In genomic region chr4:137751717-137752116, GRCm38 (mm10) we compare ENCODE assay signal across 9 mouse cellular contexts. TPM values are rescaled to one million over a fixed set of nuclear protein-coding genes. Genes with fewer than 3 reads are reported as not detected.
DNase-seq lines count a peak whose midpoint lies in the region; ATAC-seq lines count a peak whose summit lies in the region.
"Had no signal": no experiment of that assay in that cellular context is flagged by ENCODE, and none has a peak within 500 bp of the region (broad histone marks: within the 10 kb centered on the region; RNA-seq: fewer than 3 reads in every experiment).

No protein-coding gene starts in this region.

- H3K4me3 ChIP-seq in embryonic facial prominence, embryonic 14.5 days (ENCODE audit: low read depth, low read length), result no peak overlapping the region
- H3K4me3 ChIP-seq in midbrain, embryonic 14.5 days (replicated peaks; ENCODE audit: low read depth, low read length), result no peak overlapping the region
- no peak overlapping the region for H3K4me3 ChIP-seq in hindbrain, embryonic 14.5 days (replicated peaks; ENCODE audit: low read length)
- H3K4me3 ChIP-seq: midbrain, embryonic 12.5 days had no signal

- ATAC-seq in embryonic facial prominence, embryonic 14.5 days (ENCODE audit: low read depth), result peak; percentile 56; the same call in 1 of the 2 replicates
- no peak for ATAC-seq in midbrain, embryonic 14.5 days (ENCODE audit: low FRiP score, low TSS enrichment)
- ATAC-seq in hindbrain, embryonic 14.5 days (ENCODE audit: low FRiP score), result no peak

- no peak overlapping the region for H3K9ac ChIP-seq in embryonic facial prominence, embryonic 14.5 days (ENCODE audit: low read depth, low read length)
- no peak overlapping the region for H3K9ac ChIP-seq in midbrain, embryonic 14.5 days (replicated peaks; ENCODE audit: low read length)
- H3K9ac ChIP-seq in hindbrain, embryonic 14.5 days, result no peak overlapping the region
- H3K9ac ChIP-seq: midbrain, embryonic 12.5 days had no signal

- DNase-seq in left cerebral cortex, postnatal 4 days, result peak; percentile 56
- DNase-seq in left cerebral cortex, adult 8-10 months (ENCODE audit: low spot score in 2 of 2), result no peak
- peak; percentile 90 for DNase-seq in embryonic facial prominence, embryonic 14.5 days (ENCODE audit: low spot score)
- DNase-seq in kidney, postnatal 14 days, result peak; percentile 84
- peak; percentile 46 to 58 for DNase-seq in lung, postnatal 4 days
- no peak for DNase-seq in midbrain, embryonic 14.5 days
- no peak for DNase-seq in hindbrain, embryonic 14.5 days (ENCODE audit: low spot score)
- DNase-seq: gastrocnemius, postnatal 25 days had no signal

- no peaks in the 10 kb centered on the region for H3K27me3 ChIP-seq in embryonic facial prominence, embryonic 14.5 days (replicated peaks; ENCODE audit: control insufficient read depth, insufficient read depth, low read length)
- no peaks in the 10 kb centered on the region for H3K27me3 ChIP-seq in midbrain, embryonic 14.5 days (ENCODE audit: control insufficient read depth, insufficient read depth, low read length)
- no peaks in the 10 kb centered on the region for H3K27me3 ChIP-seq in hindbrain, embryonic 14.5 days (ENCODE audit: control insufficient read depth, insufficient read depth, low read length)
- H3K27me3 ChIP-seq: midbrain, embryonic 12.5 days had no signal

- H3K4me2 ChIP-seq in embryonic facial prominence, embryonic 14.5 days (ENCODE audit: low read depth, low read length), result no peak overlapping the region
- H3K4me2 ChIP-seq in midbrain, embryonic 14.5 days (ENCODE audit: low read length), result no peak overlapping the region
- no peak overlapping the region for H3K4me2 ChIP-seq in hindbrain, embryonic 14.5 days (replicated peaks)
- H3K4me2 ChIP-seq: midbrain, embryonic 12.5 days had no signal

- no peak overlapping the region; the same call in 1 of the 2 replicates for H3K27ac ChIP-seq in embryonic facial prominence, embryonic 14.5 days (replicated peaks; ENCODE audit: low read depth, low read length)
- no peak overlapping the region for H3K27ac ChIP-seq in midbrain, embryonic 14.5 days (replicated peaks; ENCODE audit: low read depth, low read length)
- H3K27ac ChIP-seq in hindbrain, embryonic 14.5 days, result no peak overlapping the region
- H3K27ac ChIP-seq: midbrain, embryonic 12.5 days had no signal

- intact Hi-C loops in left cerebral cortex, postnatal 4 days (cut with DNase I), result no loop called here

- no peaks in the 10 kb centered on the region for H3K36me3 ChIP-seq in embryonic facial prominence, embryonic 14.5 days (ENCODE audit: control insufficient read depth, insufficient read depth, low read length)
- H3K36me3 ChIP-seq in midbrain, embryonic 14.5 days (ENCODE audit: control insufficient read depth, insufficient read depth, low read length), result no peaks in the 10 kb centered on the region
- no peaks in the 10 kb centered on the region for H3K36me3 ChIP-seq in hindbrain, embryonic 14.5 days (replicated peaks; ENCODE audit: control insufficient read depth, insufficient read depth)
- H3K36me3 ChIP-seq: midbrain, embryonic 12.5 days had no signal

- WGBS in embryonic facial prominence, embryonic 14.5 days, result 29% methylated on average over 9 of the region's 9 CpGs
- WGBS in midbrain, embryonic 14.5 days, result 82% methylated on average over 9 of the region's 9 CpGs
- WGBS in hindbrain, embryonic 14.5 days, result 73% methylated on average over 9 of the region's 9 CpGs

- H3K4me1 ChIP-seq in embryonic facial prominence, embryonic 14.5 days (ENCODE audit: control insufficient read depth, insufficient read depth, low read length), result peaks cover 14% of the 10 kb centered on the region
- peaks cover 8% of the 10 kb centered on the region; the same call in 1 of the 2 replicates for H3K4me1 ChIP-seq in midbrain, embryonic 14.5 days (ENCODE audit: control insufficient read depth, insufficient read depth, low read length)
- H3K4me1 ChIP-seq in hindbrain, embryonic 14.5 days (replicated peaks; ENCODE audit: control insufficient read depth, insufficient read depth, low read length), result no peaks in the 10 kb centered on the region
- H3K4me1 ChIP-seq: midbrain, embryonic 12.5 days had no signal

- no peaks in the 10 kb centered on the region for H3K9me3 ChIP-seq in embryonic facial prominence, embryonic 14.5 days (ENCODE audit: control insufficient read depth, low read length)
- H3K9me3 ChIP-seq in midbrain, embryonic 14.5 days (ENCODE audit: control insufficient read depth, low read length), result no peaks in the 10 kb centered on the region
- H3K9me3 ChIP-seq in hindbrain, embryonic 14.5 days (ENCODE audit: control insufficient read depth, low read length), result no peaks in the 10 kb centered on the region
- H3K9me3 ChIP-seq: midbrain, embryonic 12.5 days had no signal

RNA-seq across cellular contexts. Expression of gene Alpl, which starts 44.5 kb away (rescaled TPM):
- total RNA-seq in left cerebral cortex, postnatal 4 days (2021), result 1 to 10 TPM; 6.6 to 9.3 TPM
- 10 to 100 TPM in 3 of 4 experiments, 1 to 10 TPM in 1; 7.6 to 12.8 (median 11.6) TPM for total RNA-seq in left cerebral cortex, adult 8-10 months (2022)
- polyA plus RNA-seq in embryonic facial prominence, embryonic 14.5 days (2014; fragmentation: Nextera tagmentation; extraction: Ambion mirVana), result 112 and 149 TPM in 2 replicates
- 6.0 and 6.1 TPM in 2 replicates for polyA plus RNA-seq in midbrain, embryonic 14.5 days (2014; fragmentation: Nextera tagmentation; extraction: Ambion mirVana)
- polyA plus RNA-seq in hindbrain, embryonic 14.5 days (2014; fragmentation: Nextera tagmentation; extraction: Ambion mirVana), result 8.3 and 10.2 TPM in 2 replicates

Comparison
In these comparisons a context has a peak if more than half of its experiments do, and no peak if none do; other contexts are left out.
1. DNase-seq: peak in left cerebral cortex, postnatal 4 days (single experiment), embryonic facial prominence, embryonic 14.5 days (single experiment), kidney, postnatal 14 days (single experiment) and lung, postnatal 4 days (2 of 2); none in left cerebral cortex, adult 8-10 months (0 of 2), midbrain, embryonic 14.5 days (single experiment) and hindbrain, embryonic 14.5 days (single experiment).
2. RNA of gene Alpl, which starts 44.5 kb away (polyA plus RNA-seq): 112 to 149 TPM in embryonic facial prominence, embryonic 14.5 days; 8.3 to 10.2 TPM in hindbrain, embryonic 14.5 days and 6.0 to 6.1 TPM in midbrain, embryonic 14.5 days; every median in the first group is over 10 times any median in the second.